Mouse (Mus musculus) cortical plate, adult 2 months (tissue): ENCODE data around the gene Polr1e.

Source experiments
- CTCF ChIP-seq: fragments of 200-500 bp; IDR thresholded peaks from 2 replicates; pipeline ENCODE4 v1.5.1; 2011; ENCODE audit warnings: mild to moderate bottlenecking, control low read depth, low read length; ENCODE audit not compliant: insufficient read depth; ENCODE audit errors: extremely low read depth
- POLR2A ChIP-seq: fragments of 200-500 bp; IDR thresholded peaks from 2 replicates; pipeline ENCODE4 v1.6.1; 2011; ENCODE audit warnings: mild to moderate bottlenecking, low read length, control low read depth; ENCODE audit not compliant: insufficient read depth; ENCODE audit errors: extremely low read depth

DNA sequence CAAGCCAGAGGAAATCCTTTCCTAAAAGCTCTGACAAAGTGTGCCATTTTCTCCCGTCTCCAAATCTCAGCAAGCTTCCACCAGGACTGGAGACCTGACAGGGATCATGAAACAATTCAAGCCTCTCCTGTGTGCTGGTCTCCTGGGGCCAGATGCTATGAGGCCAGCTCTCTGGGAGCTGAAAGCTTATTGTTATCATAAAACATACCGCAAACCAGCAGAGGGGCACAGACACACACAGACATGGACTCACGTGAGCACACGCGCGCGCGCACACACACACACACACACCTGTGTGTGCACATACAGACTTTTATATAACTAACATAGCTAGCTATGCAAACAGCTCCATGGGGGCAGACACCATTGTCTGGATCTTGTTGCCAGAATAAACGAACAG, 64.6 kb downstream of the Polr1e start:
- TF ChIP-seq POLR2A (no peak), CTCF (no peak)
